ENCODE assay signal across 8 mouse cellular contexts in the genomic region with DNA sequence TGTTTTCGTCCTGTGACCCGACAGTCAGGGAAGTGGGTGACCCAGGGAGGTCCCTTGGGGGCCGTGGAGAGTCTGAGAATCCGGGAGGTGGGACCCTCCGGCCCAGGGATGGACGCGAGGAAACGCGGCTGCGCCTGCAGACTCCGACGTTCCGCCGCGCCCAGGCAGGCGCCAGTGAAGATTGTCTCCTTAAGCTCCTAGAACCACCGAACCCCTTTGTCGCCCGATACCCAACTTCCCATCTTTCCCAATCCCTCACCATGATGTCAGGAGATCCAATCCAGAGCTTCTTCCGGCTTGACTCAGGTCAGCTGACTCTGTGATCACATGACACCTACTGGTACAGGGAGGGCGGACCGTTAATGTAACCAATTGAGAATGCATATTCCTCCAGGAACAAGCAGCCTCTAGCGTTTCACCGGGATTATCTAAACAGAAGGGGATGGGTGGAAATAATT. TPM values are rescaled to one million over a fixed set of nuclear protein-coding genes. Genes with fewer than 3 reads are reported as not detected.
DNase-seq lines count a peak whose midpoint lies in the region; ATAC-seq lines count a peak whose summit lies in the region.

A gene (minus strand): TSS at position 319 of the 458 bp plus-strand sequence.

- DNase-seq in adrenal gland, adult (ENCODE audit: inconsistent age in 2 of 2, low spot score in 1 of 2), result peak; percentile 92 to 97
- DNase-seq in embryo, embryonic 10.5 days (ENCODE audit: low spot score), result peak; percentile 97
- DNase-seq in gastrocnemius, postnatal 14 days, result peak; percentile 92
- peak; percentile 94 to 95 for DNase-seq in left cerebral cortex, postnatal 10 days (ENCODE audit: extremely low spot score in 1 of 2, low spot score in 2 of 2)
- DNase-seq in right cerebral cortex, postnatal 25 days, result peak; percentile 85
- peak; percentile 80 to 94 for DNase-seq in urinary bladder, postnatal 4 days (ENCODE audit: low spot score in 2 of 2)

- intact Hi-C loops in gastrocnemius, postnatal 14 days (cut with DNase I; ENCODE audit: low total_unique reads), result no loop called here
- intact Hi-C loops in left cerebral cortex, postnatal 10 days (cut with DNase I), result no loop called here

- ATAC-seq in inflammation-experienced regulatory T-cells, adult 6 months, result peak; percentile 76
- peak; percentile 76 for ATAC-seq in megakaryocyte-erythroid progenitor cell, adult 5-6 weeks (replicated peaks; ENCODE audit: low FRiP score, low TSS enrichment, poor library complexity, severe bottlenecking)

RNA-seq across cellular contexts. Expression of the gene that starts here (rescaled TPM):
- total RNA-seq in gastrocnemius, postnatal 14 days (2021), result 10 to 100 TPM; 22.1 to 24.4 TPM
- 100 to 1,000 TPM; 205 to 374 (median 278) TPM for polyA plus RNA-seq in inflammation-experienced regulatory T-cells, adult 6 months (2017; shearing (Covaris generic))
- 10 to 100 TPM; 81.8 to 90.4 TPM for total RNA-seq in left cerebral cortex, postnatal 10 days (2021)
- total RNA-seq in megakaryocyte-erythroid progenitor cell, adult 5-6 weeks (2014; fragmentation: Nextera tagmentation), result 103 and 234 TPM in 2 replicates
- total RNA-seq in megakaryocyte-erythroid progenitor cell, adult 5-6 weeks (2017), result 159 and 165 TPM in 2 replicates

Comparison
In these comparisons a context has a peak if more than half of its experiments do, and no peak if none do; other contexts are left out.
1. Peak in every context shown above with its lines: DNase-seq and ATAC-seq.